Mouse (Mus musculus): ENCODE data around the gene Wdr19. TPM values are rescaled to one million over a fixed set of nuclear protein-coding genes. Genes with fewer than 3 reads are reported as not detected.

The Wdr19 gene
- polyA plus RNA-seq, 2 experiments, result 0.46 to 0.68 TPM

DNA sequence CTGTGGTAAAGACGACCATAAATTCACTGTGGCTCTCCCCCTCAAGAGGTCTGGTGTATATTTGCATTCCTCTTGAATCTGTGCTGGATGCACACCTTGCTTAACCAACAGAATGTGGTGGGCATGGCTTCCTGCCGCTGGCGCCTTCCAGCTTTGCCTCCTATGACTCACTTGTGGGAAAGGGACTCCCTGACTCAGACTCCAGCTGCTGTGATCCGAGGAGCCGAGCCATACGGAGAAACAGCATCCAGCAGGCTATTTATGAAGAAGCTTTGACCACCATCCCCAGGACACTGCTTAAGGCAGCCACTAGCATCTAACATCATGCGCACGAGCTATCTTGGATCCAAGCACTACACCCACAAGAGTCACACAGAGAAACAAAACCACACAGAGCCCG is 5.1 kb upstream of the Wdr19 start:
- H3K4me1 ChIP-seq (replicated peaks; ENCODE audit: control insufficient read depth in 2 of 2, insufficient read depth in 2 of 2, low read length in 1 of 2), result peaks cover 0 to 2% of the 10 kb centered on the region in 2 experiments; a peak in 3 of 4 replicates
- H3K4me2 ChIP-seq (ENCODE audit: low read depth), result no peak overlapping the region
- WGBS (ENCODE audit: insufficient replicate concordance), result 61% methylated on average over 9 of the region's 9 CpGs
- no peak overlapping the region for H3K27ac ChIP-seq
- H3K9ac ChIP-seq (replicated peaks), result no peak overlapping the region
- no peaks in the 10 kb centered on the region for H3K9me3 ChIP-seq (ENCODE audit: control insufficient read depth, low read length)
- DNase-seq (ENCODE audit: low read depth in 3 of 3, low spot score in 3 of 3) (no peak), ATAC-seq (ENCODE audit: insufficient read depth) (no peak)
- H3K27me3 ChIP-seq (ENCODE audit: control insufficient read depth, insufficient read depth, low read length), result no peaks in the 10 kb centered on the region
- H3K36me3 ChIP-seq (replicated peaks; ENCODE audit: control insufficient read depth, insufficient read depth, low read depth), result no peaks in the 10 kb centered on the region
- TF ChIP-seq CTCF (IDR thresholded peaks at IDR 0.05; ENCODE audit: low read depth) (no peak), EP300 (IDR thresholded peaks at IDR 0.05; ENCODE audit: low read depth) (no peak)
- no peak overlapping the region for H3K4me3 ChIP-seq (ENCODE audit: insufficient read depth in 1 of 2, low read depth in 2 of 2, low read length in 2 of 2)

DNA sequence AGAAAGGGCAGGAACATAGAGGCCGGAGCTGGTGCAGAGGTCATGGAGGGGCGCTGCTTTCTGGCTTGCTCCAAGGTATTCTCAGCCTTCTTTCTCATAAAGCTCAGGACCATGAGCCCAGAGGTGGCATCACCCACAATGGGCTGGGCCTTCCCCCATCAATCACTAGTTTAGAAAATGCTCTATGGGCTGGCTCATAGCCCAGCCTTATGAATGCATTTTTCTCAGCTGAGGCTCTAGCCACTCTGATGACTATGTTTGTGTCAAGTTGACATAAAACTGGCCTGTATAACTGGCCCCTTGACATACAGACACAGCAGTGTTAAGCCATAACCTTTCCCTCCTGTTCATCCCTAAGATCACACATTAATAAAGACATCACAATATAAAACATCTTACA is 5.2 kb downstream of the Wdr19 start:
- 63% methylated on average over 2 of the region's 2 CpGs for WGBS (ENCODE audit: insufficient replicate concordance)
- DNase-seq (ENCODE audit: low read depth in 3 of 3, low spot score in 3 of 3) (no peak), ATAC-seq (ENCODE audit: insufficient read depth) (no peak)
- TF ChIP-seq CTCF (IDR thresholded peaks at IDR 0.05; ENCODE audit: low read depth), result no peak
- no peak for TF ChIP-seq EP300 (IDR thresholded peaks at IDR 0.05; ENCODE audit: low read depth)
- Histone ChIP-seq H3K27ac (no peak overlapping the region), H3K9me3 (ENCODE audit: control insufficient read depth, low read length) (no peaks in the 10 kb centered on the region), H3K4me2 (ENCODE audit: low read depth) (no peak overlapping the region), H3K36me3 (replicated peaks; ENCODE audit: control insufficient read depth, insufficient read depth, low read depth) (no peaks in the 10 kb centered on the region), H3K9ac (replicated peaks) (no peak overlapping the region), H3K27me3 (ENCODE audit: control insufficient read depth, insufficient read depth, low read length) (no peaks in the 10 kb centered on the region), H3K4me1 (replicated peaks; ENCODE audit: control insufficient read depth in 2 of 2, insufficient read depth in 2 of 2, low read length in 1 of 2) (peaks cover 0 to 5% of the 10 kb centered on the region in 2 experiments; a peak in 2 of 4 replicates), H3K4me3 (ENCODE audit: insufficient read depth in 1 of 2, low read depth in 2 of 2, low read length in 2 of 2) (no peak overlapping the region)

DNA sequence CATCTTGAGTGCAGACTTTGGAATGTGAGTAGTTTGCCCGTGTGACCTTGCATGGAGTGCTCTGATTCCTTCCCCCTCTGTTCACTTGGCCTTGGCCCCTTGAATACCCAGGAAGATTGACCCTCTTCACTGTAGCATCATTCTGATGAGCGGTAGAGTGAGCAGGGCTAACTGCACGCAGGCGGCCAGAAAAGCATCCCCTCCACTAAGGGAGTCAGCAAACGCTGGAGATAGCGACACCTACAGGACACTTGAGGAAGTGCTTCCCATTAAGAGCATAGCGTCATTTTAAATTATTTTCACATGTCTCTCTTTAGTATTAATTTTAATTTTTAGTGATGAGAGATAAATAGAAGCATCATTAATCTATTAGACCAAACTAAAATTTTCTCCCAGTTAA is 13.8 kb downstream of the Wdr19 start:
- no peak for ATAC-seq (ENCODE audit: insufficient read depth)
- Histone ChIP-seq H3K9ac (replicated peaks) (no peak overlapping the region), H3K9me3 (ENCODE audit: control insufficient read depth, low read length) (no peaks in the 10 kb centered on the region), H3K36me3 (replicated peaks; ENCODE audit: control insufficient read depth, insufficient read depth, low read depth) (no peaks in the 10 kb centered on the region), H3K27ac (no peak overlapping the region), H3K27me3 (ENCODE audit: control insufficient read depth, insufficient read depth, low read length) (no peaks in the 10 kb centered on the region), H3K4me2 (ENCODE audit: low read depth) (no peak overlapping the region), H3K4me1 (replicated peaks; ENCODE audit: control insufficient read depth in 2 of 2, insufficient read depth in 2 of 2, low read length in 1 of 2) (no peaks in the 10 kb centered on the region), H3K4me3 (ENCODE audit: insufficient read depth in 1 of 2, low read depth in 2 of 2, low read length in 2 of 2) (no peak overlapping the region)
- 17% methylated on average over 7 of the region's 7 CpGs for WGBS (ENCODE audit: insufficient replicate concordance)
- DNase-seq (ENCODE audit: low read depth in 3 of 3, low spot score in 3 of 3), result peak in 1 of 3 experiments; percentile 10
- TF ChIP-seq EP300 (IDR thresholded peaks at IDR 0.05; ENCODE audit: low read depth) (no peak), CTCF (IDR thresholded peaks at IDR 0.05; ENCODE audit: low read depth) (peak; percentile 90)

DNA sequence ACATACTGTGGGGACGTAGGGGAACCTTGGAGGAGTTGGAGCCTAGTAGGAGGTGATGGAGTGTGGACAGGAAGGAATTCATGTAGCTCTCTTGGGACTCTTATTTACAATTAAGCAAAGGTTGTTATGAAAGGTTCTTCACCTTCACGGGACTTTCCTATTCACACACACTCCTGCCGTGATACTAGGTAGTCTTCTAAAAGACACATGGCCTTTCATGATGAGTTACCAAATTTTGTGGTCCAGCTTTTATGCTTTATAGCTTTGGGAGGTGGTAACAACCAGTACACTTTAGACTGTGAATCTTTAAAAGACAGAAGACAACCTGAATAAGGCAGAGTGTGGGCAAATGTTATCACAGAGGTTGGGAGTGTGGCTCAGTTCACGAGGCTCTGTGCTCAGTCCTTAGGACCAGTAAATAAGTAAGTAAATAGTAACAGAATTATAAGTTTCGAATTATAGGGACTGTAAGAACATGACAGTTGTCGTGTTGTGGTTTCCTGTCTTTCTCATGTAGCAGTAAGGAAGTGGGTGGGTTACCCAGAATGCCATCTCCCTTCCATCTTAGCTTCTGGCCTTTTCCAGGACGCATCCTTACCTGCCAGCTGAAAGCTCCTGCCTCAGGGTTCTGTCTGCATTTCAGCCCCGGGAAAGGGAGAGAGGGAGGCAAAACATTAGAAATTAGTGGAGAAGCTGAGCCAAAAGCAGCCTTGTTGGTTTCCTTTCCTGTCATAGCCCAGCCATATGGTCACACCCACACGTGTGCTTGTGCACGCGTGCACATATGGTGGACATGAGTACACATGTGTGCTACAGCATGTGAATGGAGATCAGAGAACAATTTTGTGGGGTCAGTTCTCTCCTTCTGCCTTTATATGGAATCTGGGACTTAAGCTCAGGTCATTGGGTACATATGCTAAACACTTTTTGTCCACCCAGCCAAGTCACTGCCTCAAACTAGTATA is 18.1 kb downstream of the Wdr19 start:
- H3K4me1 ChIP-seq (replicated peaks; ENCODE audit: control insufficient read depth in 2 of 2, insufficient read depth in 2 of 2, low read length in 1 of 2), result no peaks in the 10 kb centered on the region
- H3K27ac ChIP-seq, result no peak overlapping the region
- ATAC-seq (ENCODE audit: insufficient read depth), result no peak
- H3K9ac ChIP-seq (replicated peaks), result no peak overlapping the region
- H3K9me3 ChIP-seq (ENCODE audit: control insufficient read depth, low read length), result no peaks in the 10 kb centered on the region
- WGBS (ENCODE audit: insufficient replicate concordance), result 56% methylated on average over 11 of the region's 11 CpGs
- no peak for TF ChIP-seq EP300 (IDR thresholded peaks at IDR 0.05; ENCODE audit: low read depth)
- H3K4me3 ChIP-seq (ENCODE audit: insufficient read depth in 1 of 2, low read depth in 2 of 2, low read length in 2 of 2), result no peak overlapping the region
- H3K27me3 ChIP-seq (ENCODE audit: control insufficient read depth, insufficient read depth, low read length), result no peaks in the 10 kb centered on the region
- no peaks in the 10 kb centered on the region for H3K36me3 ChIP-seq (replicated peaks; ENCODE audit: control insufficient read depth, insufficient read depth, low read depth)
- no peak for DNase-seq (ENCODE audit: low read depth in 3 of 3, low spot score in 3 of 3)
- no peak overlapping the region for H3K4me2 ChIP-seq (ENCODE audit: low read depth)

DNA sequence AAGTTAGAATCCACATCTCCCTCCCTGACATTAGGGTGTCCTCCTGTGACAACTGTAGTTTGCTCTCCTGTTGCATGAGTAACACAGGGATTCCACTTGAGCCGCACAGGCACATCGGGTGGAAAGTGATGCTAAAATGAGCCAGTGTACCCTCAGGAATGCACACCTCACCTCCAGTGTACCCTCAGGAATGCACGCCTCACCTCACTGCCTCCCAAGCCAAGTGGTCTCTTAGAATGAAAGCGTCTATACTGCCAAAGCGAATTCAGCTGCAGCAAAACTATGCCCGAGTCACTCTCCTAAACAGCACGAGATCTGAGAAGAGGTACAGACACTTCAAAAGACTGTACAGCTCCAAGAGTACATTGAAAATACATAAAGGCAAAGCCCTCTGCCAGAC is 21.5 kb downstream of the Wdr19 start:
- H3K4me2 ChIP-seq (ENCODE audit: low read depth), result no peak overlapping the region
- no peaks in the 10 kb centered on the region for H3K9me3 ChIP-seq (ENCODE audit: control insufficient read depth, low read length)
- no peak for ATAC-seq (ENCODE audit: insufficient read depth)
- H3K27ac ChIP-seq, result no peak overlapping the region
- no peaks in the 10 kb centered on the region for H3K27me3 ChIP-seq (ENCODE audit: control insufficient read depth, insufficient read depth, low read length)
- 70% methylated on average over 7 of the region's 7 CpGs for WGBS (ENCODE audit: insufficient replicate concordance)
- DNase-seq (ENCODE audit: low read depth in 3 of 3, low spot score in 3 of 3), result no peak
- H3K4me3 ChIP-seq (ENCODE audit: insufficient read depth in 1 of 2, low read depth in 2 of 2, low read length in 2 of 2), result no peak overlapping the region
- H3K9ac ChIP-seq (replicated peaks), result no peak overlapping the region
- no peaks in the 10 kb centered on the region for H3K4me1 ChIP-seq (replicated peaks; ENCODE audit: control insufficient read depth in 2 of 2, insufficient read depth in 2 of 2, low read length in 1 of 2)
- TF ChIP-seq CTCF (IDR thresholded peaks at IDR 0.05; ENCODE audit: low read depth) (no peak), EP300 (IDR thresholded peaks at IDR 0.05; ENCODE audit: low read depth) (no peak)
- H3K36me3 ChIP-seq (replicated peaks; ENCODE audit: control insufficient read depth, insufficient read depth, low read depth), result no peaks in the 10 kb centered on the region
